Mouse (Mus musculus) CH12.LX (cell line): Measurements from ENCODE around the gene Pou2af1.

ENCODE experiments used
- CHD1 ChIP-seq: IDR thresholded peaks from 2 replicates; pipeline ENCODE4 v1.6.1; 2012; ENCODE audit warnings: low read depth, low read length, improper control_type of control experiment, inconsistent platforms
- CTCF ChIP-seq, 2 experiments: IDR thresholded peaks in 1 of 2; conservative IDR thresholded peaks in 1 of 2; 2 replicates each; pipeline ENCODE4 v1.5.1; 2011 to 2012; ENCODE audit warnings: low read depth in 2 of 2, low read length in 2 of 2, improper control_type of control experiment in 1 of 2, inconsistent platforms in 1 of 2, mild to moderate bottlenecking in 1 of 2, moderate library complexity in 1 of 2
- ETS1 ChIP-seq: conservative IDR thresholded peaks from 2 replicates; pipeline ENCODE4 v1.6.1; 2012; ENCODE audit warnings: low read depth, mild to moderate bottlenecking, inconsistent platforms, low read length, improper control_type of control experiment, moderate library complexity
- MAFK ChIP-seq: IDR thresholded peaks from 2 replicates; pipeline ENCODE4 v1.6.1; 2011; ENCODE audit warnings: low read length, improper control_type of control experiment; ENCODE audit not compliant: insufficient replicate concordance
- MYC ChIP-seq: IDR thresholded peaks from 2 replicates; pipeline ENCODE4 v1.6.1; 2011; ENCODE audit warnings: low read depth, mild to moderate bottlenecking, improper control_type of control experiment, low read length
- POLR2AphosphoS2 ChIP-seq: IDR thresholded peaks from 2 replicates; pipeline ENCODE4 v1.6.1; 2011; ENCODE audit warnings: low read depth, low read length, improper control_type of control experiment
- USF1 ChIP-seq: IDR thresholded peaks from 2 replicates; pipeline ENCODE4 v1.6.1; 2014; ENCODE audit warnings: low read depth, mild to moderate bottlenecking, inconsistent platforms, low read length, improper control_type of control experiment
- ZC3H11A ChIP-seq: IDR thresholded peaks from 2 replicates; pipeline ENCODE4 v1.6.1; 2012; ENCODE audit warnings: low read depth, mild to moderate bottlenecking, inconsistent platforms, low read length, improper control_type of control experiment

- TF ChIP-seq CTCF (conservative IDR thresholded peaks at IDR 0.05 in 1 of 2, IDR thresholded peaks at IDR 0.05 in 1 of 2; ENCODE audit: low read depth in 2 of 2, low read length in 2 of 2) (no peak), USF1 (no peak), ETS1 (no peak), MYC (no peak), ZC3H11A (no peak), POLR2AphosphoS2 (no peak), MAFK (no peak), CHD1 (no peak)
Measured at GRCm38 (mm10) chr9:51169133-51169532, 44.4 kb upstream of the Pou2af1 start.
